Mouse (Mus musculus) midbrain, embryonic 14.5 days (tissue): Measurements from ENCODE around the gene Spcs2. TPM values are rescaled to one million over a fixed set of nuclear protein-coding genes. Genes with fewer than 3 reads are reported as not detected.

Experiments used
- ATAC-seq: fragments of 200-750 bp; cut with Nextera tagmentation; 2 replicates; pipeline ENCODE4 v1.8.0; 2017; ENCODE audit warnings: moderate number of reproducible peaks, moderate library complexity; ENCODE audit not compliant: low FRiP score, low TSS enrichment
- DNase-seq: peaks from one replicate; pipeline ENCODE4 v3.0.0-alpha.2; 2015
- H3K27ac ChIP-seq: fragments of 300-500 bp; sonication (generic); replicated peaks from 2 replicates; pipeline ENCODE4 v1.5.1; 2014; ENCODE audit warnings: mild to moderate bottlenecking, low read depth, low read length, moderate library complexity
- H3K27me3 ChIP-seq: fragments of 300-500 bp; sonication (generic); 2 replicates; pipeline ENCODE4 v1.6.1; 2014; ENCODE audit warnings: low read length, control low read depth, mixed read lengths; ENCODE audit not compliant: control insufficient read depth, insufficient read depth
- H3K36me3 ChIP-seq: fragments of 300-500 bp; sonication (generic); 2 replicates; pipeline ENCODE4 v1.6.1; 2014; ENCODE audit warnings: low read length, control low read depth; ENCODE audit not compliant: control insufficient read depth, insufficient read depth
- H3K4me1 ChIP-seq: fragments of 300-500 bp; sonication (generic); 2 replicates; pipeline ENCODE4 v1.6.1; 2014; ENCODE audit warnings: mild to moderate bottlenecking, antibody characterized with exemption, low read length, control low read depth; ENCODE audit not compliant: control insufficient read depth, insufficient read depth
- H3K4me2 ChIP-seq: fragments of 300-500 bp; sonication (generic); 2 replicates; pipeline ENCODE4 v1.6.1; 2014; ENCODE audit warnings: mild to moderate bottlenecking, low read length, moderate library complexity
- H3K4me3 ChIP-seq: fragments of 300-500 bp; sonication (generic); replicated peaks from 2 replicates; pipeline ENCODE4 v1.5.1; 2014; ENCODE audit warnings: low read depth, low read length
- H3K9ac ChIP-seq: fragments of 300-500 bp; sonication (generic); replicated peaks from 2 replicates; pipeline ENCODE4 v1.6.1; 2014; ENCODE audit warnings: mild to moderate bottlenecking, low read length, moderate library complexity
- H3K9me3 ChIP-seq: fragments of 300-500 bp; sonication (generic); 2 replicates; pipeline ENCODE4 v1.6.1; 2016; ENCODE audit warnings: low read length, control low read depth, mixed read lengths; ENCODE audit not compliant: control insufficient read depth
- WGBS: fragments of 180-500 bp; shearing (Covaris S2); extraction: QIAGEN DNeasy Blood & Tissue Kit; methylation state at CpG from one replicate; pipeline ENCODE4 v1.1.7; 2014; 5-methylcytosine and 5-hydroxymethylcytosine counted together
- polyA plus RNA-seq: library from polyadenylated mRNA; unstranded; fragments of >200 nt; fragmentation: Nextera tagmentation; extraction: Ambion mirVana; gene quantifications from 2 replicates; pipeline ENCODE4 v1.2.1, GENCODE M21; 2014

Gene Spcs2
- polyA plus RNA-seq, 1 experiment from 2014 or later = 286 TPM

- no peaks in the 10 kb centered on the region for H3K27me3 ChIP-seq
- no peak for ATAC-seq
- no peaks in the 10 kb centered on the region for H3K36me3 ChIP-seq
- no peak overlapping the region for H3K4me3 ChIP-seq
- H3K9me3 ChIP-seq = no peaks in the 10 kb centered on the region
- H3K27ac ChIP-seq = no peak overlapping the region
- H3K9ac ChIP-seq = no peak overlapping the region
- H3K4me1 ChIP-seq = peaks cover 14% of the 10 kb centered on the region
- no peak overlapping the region for H3K4me2 ChIP-seq
- DNase-seq = no peak
- 81% methylated on average over 3 of the region's 3 CpGs for WGBS
Observed at GRCm38 (mm10) chr7:99893967-99894366, 30.7 kb upstream of the Spcs2 start.

GRCm38 (mm10) chr7:99892351-99892750, 29.1 kb upstream of the Spcs2 start:
- DNase-seq (no peak), ATAC-seq (no peak)
- Histone ChIP-seq H3K4me2 (no peak overlapping the region), H3K9me3 (no peaks in the 10 kb centered on the region), H3K27me3 (no peaks in the 10 kb centered on the region), H3K36me3 (no peaks in the 10 kb centered on the region), H3K4me1 (peaks cover 14% of the 10 kb centered on the region), H3K9ac (no peak overlapping the region), H3K27ac (no peak overlapping the region), H3K4me3 (no peak overlapping the region)
- 80% methylated on average over 2 of the region's 2 CpGs for WGBS

GRCm38 (mm10) chr7:99891471-99891870, 28.2 kb upstream of the Spcs2 start:
- Histone ChIP-seq H3K4me1 (peaks cover 14% of the 10 kb centered on the region), H3K9ac (no peak overlapping the region), H3K27me3 (no peaks in the 10 kb centered on the region), H3K4me2 (no peak overlapping the region), H3K27ac (no peak overlapping the region), H3K9me3 (no peaks in the 10 kb centered on the region), H3K4me3 (no peak overlapping the region), H3K36me3 (no peaks in the 10 kb centered on the region)
- 87% methylated on average over 3 of the region's 3 CpGs for WGBS
- DNase-seq (no peak), ATAC-seq (no peak)

GRCm38 (mm10) chr7:99890168-99890755, 27.0 kb upstream of the Spcs2 start:
- Histone ChIP-seq H3K27me3 (no peaks in the 10 kb centered on the region), H3K4me2 (no peak overlapping the region)

GRCm38 (mm10) chr7:99889175-99889880, 26.1 kb upstream of the Spcs2 start:
- ATAC-seq (no peak), DNase-seq (peak; percentile 63)
- Histone ChIP-seq H3K4me1 (peaks cover 5% of the 10 kb centered on the region; the same call in 1 of the 2 replicates), H3K4me3 (no peak overlapping the region), H3K9ac (no peak overlapping the region), H3K4me2 (no peak overlapping the region), H3K9me3 (no peaks in the 10 kb centered on the region), H3K27ac (no peak overlapping the region), H3K36me3 (no peaks in the 10 kb centered on the region), H3K27me3 (no peaks in the 10 kb centered on the region)
- WGBS = 46% methylated on average over 10 of the region's 10 CpGs

More at GRCm38 (mm10) chr7:99890168-99890755, 27.0 kb upstream of the Spcs2 start:
- Histone ChIP-seq H3K36me3 (no peaks in the 10 kb centered on the region), H3K27ac (no peak overlapping the region), H3K9ac (no peak overlapping the region), H3K4me1 (peaks cover 10% of the 10 kb centered on the region), H3K4me3 (no peak overlapping the region), H3K9me3 (no peaks in the 10 kb centered on the region)
- DNase-seq (no peak), ATAC-seq (no peak)
- 74% methylated on average over 3 of the region's 3 CpGs for WGBS

GRCm38 (mm10) chr7:99887743-99888142, 24.5 kb upstream of the Spcs2 start:
- DNase-seq (no peak), ATAC-seq (no peak)
- Histone ChIP-seq H3K27ac (no peak overlapping the region), H3K9ac (no peak overlapping the region), H3K36me3 (no peaks in the 10 kb centered on the region), H3K4me3 (no peak overlapping the region), H3K4me1 (no peaks in the 10 kb centered on the region), H3K27me3 (no peaks in the 10 kb centered on the region), H3K4me2 (no peak overlapping the region), H3K9me3 (no peaks in the 10 kb centered on the region)

GRCm38 (mm10) chr7:99887230-99887735, 24.0 kb upstream of the Spcs2 start:
- Histone ChIP-seq H3K9me3 (no peaks in the 10 kb centered on the region), H3K27ac (no peak overlapping the region), H3K36me3 (no peaks in the 10 kb centered on the region), H3K4me2 (no peak overlapping the region), H3K4me3 (no peak overlapping the region), H3K9ac (no peak overlapping the region), H3K27me3 (no peaks in the 10 kb centered on the region), H3K4me1 (no peaks in the 10 kb centered on the region)
- no peak for ATAC-seq
- DNase-seq = no peak
- 70% methylated on average over 2 of the region's 2 CpGs for WGBS

- no peaks in the 10 kb centered on the region; the same call in 1 of the 2 replicates for H3K4me1 ChIP-seq
- no peak overlapping the region for H3K27ac ChIP-seq
- no peak overlapping the region for H3K4me3 ChIP-seq
- 50% methylated on average over 2 of the region's 2 CpGs for WGBS
- no peaks in the 10 kb centered on the region for H3K27me3 ChIP-seq
- no peaks in the 10 kb centered on the region for H3K36me3 ChIP-seq
- H3K9ac ChIP-seq = no peak overlapping the region
- peak; percentile 62 for DNase-seq
- no peak overlapping the region for H3K4me2 ChIP-seq
- ATAC-seq = no peak
- H3K9me3 ChIP-seq = no peaks in the 10 kb centered on the region
Observed at GRCm38 (mm10) chr7:99878254-99878653, 15.0 kb upstream of the Spcs2 start.

- 5% methylated on average over 3 of the region's 3 CpGs for WGBS
- Histone ChIP-seq H3K27ac (no peak overlapping the region), H3K27me3 (no peaks in the 10 kb centered on the region), H3K4me1 (no peaks in the 10 kb centered on the region; the same call in 1 of the 2 replicates), H3K36me3 (no peaks in the 10 kb centered on the region), H3K4me2 (no peak overlapping the region), H3K4me3 (no peak overlapping the region), H3K9me3 (no peaks in the 10 kb centered on the region), H3K9ac (no peak overlapping the region)
- ATAC-seq = no peak
- DNase-seq = peak; percentile 95
Observed at GRCm38 (mm10) chr7:99876345-99876744, 13.1 kb upstream of the Spcs2 start.
